Mouse (Mus musculus) thymus, adult 2 months (tissue): ENCODE measurements around the gene Ank3.

Source experiments
- CTCF ChIP-seq: fragments of 200-500 bp; IDR thresholded peaks from 2 replicates; pipeline ENCODE4 v1.5.1; 2012; ENCODE audit warnings: mild to moderate bottlenecking, control low read depth, low read length, moderate library complexity, borderline replicate concordance; ENCODE audit not compliant: control insufficient read depth, poor library complexity, insufficient read depth; ENCODE audit errors: extremely low read depth
- POLR2A ChIP-seq: fragments of 200-500 bp; IDR thresholded peaks from 2 replicates; pipeline ENCODE4 v1.6.1; 2012; ENCODE audit warnings: mild to moderate bottlenecking, low read length, control low read depth, moderate library complexity; ENCODE audit not compliant: control insufficient read depth, poor library complexity, insufficient read depth; ENCODE audit errors: extremely low read depth

- no peak for TF ChIP-seq CTCF
- TF ChIP-seq POLR2A: no peak
Measured at GRCm38 (mm10) chr10:69939966-69940365, 541.4 kb downstream of the Ank3 start.
